Mouse (Mus musculus): ENCODE data around the gene Trip11. TPM values are rescaled to one million over a fixed set of nuclear protein-coding genes. Genes with fewer than 3 reads are reported as not detected.
A peak's percentile ranks its signal among the peaks of the same experiment; 100 is the strongest.
"Not testable (repeated sequence)": the region's sequence is repeated elsewhere in the genome, so short reads cannot be mapped to it uniquely, and the experiment has no call there.

Gene Trip11
- 10 to 100 TPM; 38.7 to 43.5 (median 39.6) TPM for total RNA-seq (2022)

DNA sequence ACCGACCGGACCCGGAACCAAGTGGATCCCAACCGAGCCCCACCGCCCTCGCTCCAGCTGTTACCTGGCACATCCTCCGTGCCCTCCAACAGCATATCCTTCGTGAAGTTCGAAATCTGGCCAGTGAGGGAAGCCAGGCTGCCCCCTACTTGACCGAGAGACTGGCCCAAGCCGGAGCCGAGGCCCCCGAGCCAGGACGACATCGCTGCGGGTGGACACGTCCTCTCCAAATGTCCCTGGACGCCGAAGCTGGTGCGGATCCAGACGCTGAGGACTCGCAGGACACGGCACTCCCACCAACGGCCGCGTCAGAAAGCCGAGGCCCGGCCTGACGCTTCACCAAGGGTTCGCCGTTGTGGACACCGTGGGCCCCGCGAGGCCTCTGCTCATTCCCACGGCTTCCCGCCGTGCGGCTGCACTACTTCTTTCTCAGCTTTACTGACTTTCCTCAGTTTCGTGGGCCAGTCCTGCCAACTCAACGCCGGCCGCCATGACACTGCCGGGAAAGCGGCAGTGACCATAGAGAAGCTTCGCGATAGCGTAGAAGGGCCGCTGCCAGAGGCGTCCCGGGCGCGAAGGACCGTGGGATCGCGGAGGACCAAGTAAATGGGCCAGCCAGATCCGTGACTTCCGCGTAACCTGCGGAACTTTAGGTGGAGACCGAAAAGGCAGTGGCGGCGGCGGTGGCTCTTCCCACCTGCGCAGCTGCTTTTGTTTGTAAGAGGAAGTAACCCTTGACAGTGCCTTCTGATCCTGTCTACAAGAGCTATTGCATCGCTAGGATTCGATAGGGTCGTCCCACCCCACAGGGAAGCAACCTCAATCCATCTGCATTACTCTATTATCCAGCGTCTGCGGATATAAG, at the start of gene Trip11:
Trip11 (minus strand) TSS at position 642 of the 865 bp plus-strand sequence.
- DNase-seq, result peak; percentile 84

DNA sequence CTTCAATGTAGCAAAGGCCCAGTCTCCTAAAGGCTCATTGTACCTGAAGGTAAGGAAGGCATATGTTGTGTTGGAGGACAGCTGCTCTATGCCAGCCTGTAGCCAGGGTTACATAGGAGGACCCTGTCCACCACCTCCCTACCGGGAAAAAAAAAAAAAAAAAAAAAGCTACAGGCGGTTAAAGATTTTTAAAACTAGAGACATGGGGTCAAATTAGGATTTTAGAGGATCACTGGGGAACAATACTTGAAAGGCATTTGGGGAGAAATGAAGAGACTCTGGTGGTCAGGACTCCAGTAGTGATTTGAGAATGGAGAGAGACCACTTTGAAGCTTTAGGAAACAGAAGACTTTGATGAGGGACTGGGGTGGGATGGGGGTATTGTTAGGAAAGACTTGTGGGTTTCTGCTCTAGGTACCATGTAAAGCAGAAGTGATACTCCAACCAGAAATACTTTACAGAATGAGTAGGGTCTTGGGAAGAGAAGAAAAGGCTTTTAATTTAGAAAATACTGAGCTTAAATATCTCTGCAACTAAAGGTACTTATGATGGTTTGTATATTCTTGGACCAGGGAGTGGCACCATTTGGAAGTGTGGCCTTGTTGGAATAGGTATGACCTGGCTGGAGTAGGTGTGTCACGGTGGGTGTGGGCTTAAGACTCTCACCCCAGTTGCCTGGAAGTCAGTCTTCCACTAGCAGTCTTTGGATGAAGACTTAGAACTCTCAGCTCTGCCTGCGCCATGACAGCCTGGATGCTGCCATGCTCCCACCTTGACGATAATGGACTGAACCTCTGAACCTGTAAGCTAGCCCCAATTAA, 46.1 kb upstream of the Trip11 start:
- not testable (repeated sequence) for DNase-seq

DNA sequence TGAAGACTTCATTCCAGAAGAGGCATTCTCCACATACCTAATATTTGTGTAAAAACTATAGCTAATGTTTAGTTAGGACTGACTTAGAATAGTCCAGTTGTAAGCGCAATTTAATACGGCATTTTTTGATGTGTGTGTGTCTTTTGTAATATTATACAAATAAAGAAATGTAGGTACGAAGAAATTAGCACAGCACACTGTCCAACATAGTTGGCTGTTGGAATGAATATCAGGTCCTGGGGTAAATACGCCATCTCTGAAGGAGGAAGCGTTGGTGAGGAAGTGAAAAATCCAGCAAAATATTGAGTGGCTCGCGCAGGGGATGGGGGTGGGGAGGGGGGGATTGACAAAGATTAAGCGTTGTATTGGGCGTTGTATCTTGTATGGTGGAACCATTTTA, 45.5 kb upstream of the Trip11 start:
- DNase-seq, result no peak

DNA sequence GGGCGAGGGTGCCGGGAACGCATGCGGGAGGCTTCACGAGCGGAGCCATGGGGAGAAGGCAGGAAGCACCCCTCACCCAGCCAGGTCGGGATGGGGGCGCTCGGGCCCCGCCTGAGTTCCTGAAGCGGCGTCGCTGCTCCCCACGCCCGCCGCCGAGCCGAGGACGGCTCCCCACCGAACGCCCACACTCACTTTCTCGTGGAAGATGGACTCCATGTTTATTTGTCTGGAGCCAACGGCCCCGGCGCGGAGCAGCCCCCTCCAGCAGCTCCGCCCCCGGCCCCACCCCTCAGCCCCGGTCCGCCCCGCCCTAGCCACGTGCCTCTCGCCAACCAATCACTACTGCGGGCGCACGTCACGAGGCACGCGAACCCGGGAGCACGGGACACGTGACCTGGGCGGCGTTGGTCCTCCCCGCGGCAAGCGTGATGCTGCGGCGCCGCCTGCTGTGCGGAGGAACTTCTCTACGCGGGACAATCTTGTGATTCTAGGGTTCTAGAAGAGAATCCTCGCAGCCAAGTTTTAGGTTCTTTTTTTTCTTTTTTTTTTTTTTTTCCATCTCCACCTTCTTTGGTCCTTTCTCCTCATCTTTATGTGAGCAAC, 45.0 kb upstream of the Trip11 start, which contains the start of gene Atxn3:
Atxn3 (minus strand) TSS at position 305 of the 603 bp plus-strand sequence.
- peak; percentile 96 for DNase-seq

DNA sequence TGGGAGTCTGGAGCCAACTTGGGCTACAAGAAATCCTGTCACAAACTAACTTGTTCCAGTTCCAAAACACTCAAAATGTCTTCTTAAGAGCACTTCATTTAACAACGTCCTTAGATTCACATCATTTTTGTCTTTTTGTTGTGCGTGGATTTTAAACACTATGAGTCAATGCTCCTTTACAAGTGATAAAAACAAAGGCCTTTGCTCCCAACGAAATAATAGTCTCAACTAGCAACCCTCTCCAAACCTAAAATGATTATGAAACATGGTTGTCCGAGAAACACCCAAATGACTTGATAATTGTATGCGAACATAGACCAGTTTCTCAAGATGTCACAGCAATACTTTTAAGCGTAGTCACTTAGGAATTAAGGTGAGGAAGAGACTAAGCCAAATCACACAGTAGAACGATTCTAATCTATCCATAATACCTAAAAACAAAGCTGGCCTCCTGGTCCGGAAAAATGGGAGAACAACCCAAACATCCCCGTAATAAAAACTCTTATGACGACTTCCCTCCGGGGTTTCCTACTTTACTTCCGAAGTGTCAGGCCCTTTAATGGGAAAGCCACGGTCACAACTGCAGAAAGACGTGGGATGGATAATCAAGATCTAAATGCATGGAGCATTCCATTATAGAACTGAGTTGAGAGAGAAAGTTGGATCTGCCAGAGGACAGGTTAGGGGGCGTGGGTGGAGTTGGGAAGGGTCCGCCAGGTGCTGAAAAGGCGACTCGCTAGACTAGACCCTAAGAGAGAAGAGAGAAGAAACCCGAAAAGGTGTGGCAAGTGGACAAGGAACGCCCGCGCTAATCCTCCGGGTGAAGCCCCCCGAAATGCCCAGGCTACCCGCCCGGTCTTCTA, 44.2 kb upstream of the Trip11 start:
- DNase-seq, result no peak

DNA sequence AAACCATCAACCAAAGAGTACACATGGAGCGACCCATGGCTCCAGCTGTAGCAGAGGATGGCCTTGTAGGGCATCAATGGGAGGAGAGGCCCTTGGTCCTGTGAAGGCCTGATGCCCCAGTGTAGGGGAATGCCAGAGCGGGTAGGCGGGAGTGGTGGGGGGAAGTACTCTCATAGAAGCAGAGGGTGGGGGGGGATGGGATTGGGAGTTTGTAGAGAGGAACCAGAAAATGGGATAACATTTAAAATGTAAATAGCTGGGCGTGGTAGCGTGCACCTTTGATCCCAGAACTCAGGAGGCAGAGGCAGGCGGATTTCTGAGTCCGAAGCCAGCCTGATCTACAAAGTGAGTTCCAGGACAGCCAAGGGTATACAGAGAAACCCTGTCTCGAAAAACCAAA, 42.8 kb upstream of the Trip11 start:
- DNase-seq, result not testable (repeated sequence)

DNA sequence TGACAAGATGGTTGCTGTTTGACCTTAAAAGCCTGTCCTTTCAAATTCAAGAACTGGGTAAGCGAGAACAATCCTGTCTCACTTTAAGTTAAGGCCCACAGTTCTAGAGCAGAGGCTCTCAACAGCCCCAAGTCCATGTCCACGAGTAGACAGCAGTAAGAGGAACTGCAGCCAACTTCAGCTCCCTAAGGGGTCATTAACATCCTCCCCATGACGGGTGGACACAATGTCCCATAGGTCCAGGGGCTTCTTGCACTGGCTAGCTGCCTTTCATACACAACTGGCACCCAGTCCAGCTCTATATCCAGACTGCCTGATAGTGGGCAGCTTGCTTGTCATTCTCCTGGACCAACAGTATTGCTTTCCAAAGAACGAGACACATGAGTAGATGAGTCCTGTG, 35.7 kb upstream of the Trip11 start:
- DNase-seq, result no peak

DNA sequence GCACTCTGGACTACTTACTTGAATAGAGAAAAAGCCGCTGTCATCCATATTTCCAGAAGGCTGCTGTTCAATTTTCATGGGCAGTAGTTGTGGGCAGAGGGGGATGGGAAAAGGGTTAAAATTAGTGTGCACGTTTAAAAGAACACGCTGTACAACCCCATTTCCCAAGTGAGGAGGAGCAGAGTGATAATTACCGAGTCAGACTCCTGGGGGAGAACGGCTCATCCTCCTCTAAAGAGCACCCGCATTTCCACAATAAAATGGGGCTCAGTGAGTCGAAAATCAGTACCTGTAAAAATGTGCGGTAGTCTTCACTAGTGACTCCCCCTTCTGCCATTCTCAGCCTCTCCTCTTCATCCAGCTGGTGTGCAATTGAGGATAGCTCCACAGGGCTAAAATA, 34.9 kb upstream of the Trip11 start:
- DNase-seq, result no peak

DNA sequence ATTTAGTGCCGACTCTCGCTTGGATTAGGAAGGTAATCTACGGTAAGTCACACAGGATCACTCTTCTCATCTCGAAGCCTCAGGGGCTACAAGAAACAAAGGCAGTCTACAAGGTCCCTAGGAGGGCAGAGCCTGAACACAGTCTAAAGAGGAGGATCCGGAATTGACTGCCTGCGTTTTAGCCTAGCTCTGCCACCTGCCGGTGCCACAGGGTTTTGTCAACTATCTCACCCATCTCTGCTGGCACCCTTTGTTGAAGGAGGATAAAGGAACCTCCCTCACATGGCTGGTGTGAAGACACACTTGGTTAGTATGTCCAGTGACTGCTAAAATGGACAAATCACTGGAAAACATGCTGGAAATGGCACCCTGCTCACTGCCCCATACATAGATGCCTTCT, 24.5 kb upstream of the Trip11 start:
- no peak for DNase-seq

DNA sequence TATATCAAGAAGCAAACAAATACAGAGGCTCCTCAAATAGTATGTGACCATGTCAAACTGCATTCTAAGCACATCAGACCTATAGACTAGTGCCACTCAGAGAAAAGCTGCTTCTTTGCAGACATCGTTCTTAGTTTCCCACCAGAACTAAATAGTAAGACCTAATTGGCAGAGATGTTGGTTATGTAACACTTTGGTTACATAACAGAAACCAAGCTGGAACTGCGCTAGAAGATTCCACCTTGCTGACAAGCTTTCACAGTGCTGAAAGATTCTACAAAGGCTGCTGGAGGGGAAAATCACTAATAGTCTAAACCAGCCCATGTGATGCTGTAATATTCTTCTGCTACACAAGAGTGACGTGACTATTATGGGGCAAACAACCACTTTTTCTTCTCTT, 22.2 kb upstream of the Trip11 start:
- no peak for DNase-seq

DNA sequence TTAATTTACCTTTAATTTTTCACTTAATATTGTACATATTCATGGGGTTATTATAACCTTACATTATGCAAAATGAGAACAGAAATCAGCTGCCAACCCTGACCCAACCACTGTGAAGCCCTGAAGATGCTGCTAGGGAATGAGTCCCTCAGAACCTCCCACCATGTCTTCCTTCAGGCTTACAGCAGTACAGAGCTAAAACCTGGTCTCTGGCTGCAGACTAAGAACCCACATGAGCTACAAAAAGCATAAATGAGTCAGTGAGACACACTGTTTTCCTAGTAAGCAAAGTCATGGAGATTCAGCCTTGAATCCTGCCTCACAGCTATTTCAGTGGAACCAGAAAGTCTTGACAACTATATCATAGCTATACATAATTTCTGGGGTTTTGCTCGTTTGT, 15.4 kb upstream of the Trip11 start:
- DNase-seq, result no peak

DNA sequence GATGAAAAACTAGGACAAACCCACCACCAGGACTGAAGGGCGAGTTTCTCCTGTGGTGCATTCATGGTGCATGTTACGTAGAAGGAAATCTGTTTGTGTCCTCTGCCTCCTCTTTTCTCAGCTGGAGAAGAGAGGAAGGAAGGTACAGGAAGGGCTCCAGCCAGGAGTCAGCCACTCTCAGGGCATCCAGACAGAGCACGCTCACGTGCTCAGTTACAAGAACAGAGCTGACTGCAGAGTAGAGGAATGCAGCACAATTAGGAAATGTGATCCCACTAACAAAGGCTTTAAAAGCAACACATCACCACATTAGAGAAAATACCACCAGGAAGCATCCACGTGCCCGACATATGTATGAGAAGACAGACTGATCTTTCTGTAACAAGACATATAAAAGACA, 9.2 kb upstream of the Trip11 start:
- no peak for DNase-seq

DNA sequence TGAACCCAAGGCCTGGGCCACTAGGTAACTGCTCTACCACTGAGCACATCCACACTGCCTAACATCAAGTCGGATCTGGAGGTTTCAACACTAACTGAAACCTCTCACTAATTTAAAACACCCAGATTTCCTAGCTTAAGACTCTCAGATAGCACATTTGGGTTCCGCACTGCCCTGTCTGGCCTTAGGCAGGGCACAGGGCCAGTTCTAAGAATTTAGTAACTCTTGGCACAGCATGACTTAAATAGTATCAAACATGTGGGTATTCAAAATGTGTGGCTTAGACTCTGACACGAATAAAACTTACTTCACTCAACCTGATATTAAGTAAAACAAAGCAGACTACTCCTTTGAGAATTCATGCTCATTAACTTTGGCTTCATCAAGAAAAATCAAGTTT, 6.8 kb upstream of the Trip11 start:
- DNase-seq, result no peak

DNA sequence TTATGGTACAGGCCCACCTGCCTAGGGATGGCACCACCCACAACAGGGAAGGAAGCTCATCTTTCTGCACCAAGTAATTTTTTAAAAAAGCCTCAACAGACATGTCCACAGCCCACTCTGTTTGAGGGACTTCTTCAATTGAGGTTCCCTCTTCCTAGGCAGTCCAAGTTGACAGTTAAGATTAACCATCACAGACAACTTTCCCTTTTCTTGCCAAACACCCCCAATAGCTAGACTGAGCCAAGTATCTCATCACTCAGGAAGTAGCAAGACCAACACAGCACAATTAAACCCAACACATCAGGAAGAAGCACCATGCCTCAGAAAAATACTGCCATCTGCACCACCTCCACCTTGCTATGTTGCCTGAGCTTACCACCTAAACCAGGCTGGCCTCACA, 4.1 kb upstream of the Trip11 start:
- no peak for DNase-seq

DNA sequence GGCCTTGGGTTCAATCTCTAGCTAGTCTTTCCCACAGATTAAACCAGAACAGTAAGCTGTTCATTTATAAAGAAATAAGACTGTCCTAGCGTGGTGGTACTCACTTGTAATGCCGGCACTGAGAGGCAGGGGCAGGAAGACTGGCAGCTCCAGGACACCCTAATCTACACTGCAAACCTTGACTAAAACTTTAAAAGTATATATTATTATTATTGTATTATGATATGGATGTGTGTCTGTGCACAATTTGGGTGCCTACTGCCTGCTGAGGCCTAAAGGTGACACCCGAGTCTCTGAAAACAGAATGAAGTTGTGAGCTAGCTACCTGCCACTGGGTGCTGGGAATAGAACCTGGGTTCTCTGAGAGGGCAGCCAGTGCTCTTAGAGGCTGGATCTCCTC, 1.7 kb downstream of the Trip11 start:
- DNase-seq, result no peak

DNA sequence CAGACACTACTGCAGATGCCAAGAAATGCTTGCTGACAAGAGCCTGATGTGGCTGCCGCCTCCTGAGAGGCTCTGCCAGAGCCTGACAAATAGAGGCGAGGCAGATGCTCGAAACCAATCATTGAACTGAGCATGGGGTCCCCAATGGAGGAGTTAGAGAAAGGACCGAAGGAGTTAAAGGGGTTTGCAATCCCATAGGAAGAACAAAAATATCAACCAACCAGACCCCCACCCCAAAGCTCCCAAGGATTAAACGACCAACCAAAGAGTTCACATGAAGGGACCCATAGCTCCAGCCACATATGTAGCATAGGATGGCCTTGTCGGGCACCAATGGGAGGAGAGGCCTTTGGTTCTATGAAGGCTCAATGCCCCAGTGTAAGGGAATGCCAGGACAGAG, 2.7 kb downstream of the Trip11 start:
- DNase-seq, result no peak

DNA sequence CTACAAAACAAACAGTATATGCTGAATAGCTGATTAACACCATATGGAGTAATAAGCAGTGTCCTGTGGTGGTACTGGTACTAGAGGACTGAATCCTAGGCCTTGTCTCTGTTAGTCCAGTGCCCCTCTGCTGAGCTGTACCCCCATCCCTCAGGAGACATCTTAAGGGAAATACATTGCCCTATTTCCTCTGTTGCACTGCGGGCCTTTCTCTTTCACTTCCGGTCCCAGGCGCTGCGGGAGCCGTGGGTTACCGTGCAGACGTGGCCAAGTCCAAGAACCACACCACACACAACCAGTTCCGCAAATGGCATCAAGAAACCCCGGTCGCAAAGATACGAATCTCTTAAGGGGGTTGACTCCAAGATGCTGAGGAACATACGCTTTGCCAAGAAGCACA, 7.2 kb downstream of the Trip11 start:
- DNase-seq, result no peak

DNA sequence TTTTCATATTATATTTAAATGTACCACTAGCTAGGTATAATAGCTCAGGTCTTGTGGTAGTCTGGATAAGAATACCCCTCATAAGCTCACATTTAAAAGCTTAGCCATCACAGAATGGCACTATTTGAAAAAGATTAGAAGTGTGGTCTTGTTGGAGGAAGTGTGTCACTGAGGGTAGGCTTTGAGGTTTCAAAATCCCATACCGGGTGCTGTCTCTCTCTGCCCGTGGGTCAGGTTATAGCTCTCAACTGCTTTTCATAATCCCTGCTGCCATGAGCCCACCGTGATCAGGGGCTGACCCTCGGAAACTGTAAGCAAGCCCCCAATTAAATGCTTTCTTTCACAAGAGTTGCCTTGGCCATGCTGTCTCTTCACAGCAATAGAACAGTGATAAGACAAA, 8.2 kb downstream of the Trip11 start:
- DNase-seq, result no peak

DNA sequence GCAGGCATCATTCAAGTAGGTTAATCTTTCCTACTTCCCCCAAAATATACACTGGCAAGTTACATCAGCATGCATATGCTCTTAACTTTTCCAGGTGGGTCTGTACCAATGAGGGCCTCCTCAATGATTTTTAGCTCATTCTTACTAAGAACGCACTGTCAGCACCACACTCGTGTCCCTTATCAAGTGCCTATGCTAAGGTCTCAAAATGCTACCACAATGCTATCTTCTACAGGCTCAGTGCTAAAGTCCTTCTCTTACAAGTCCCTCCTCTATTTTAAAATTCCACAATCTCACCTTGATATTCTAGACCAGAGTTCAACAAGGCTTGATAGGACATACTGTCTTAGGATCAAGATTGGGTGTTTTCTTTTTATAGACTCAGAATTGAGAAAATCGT, 8.9 kb downstream of the Trip11 start:
- no peak for DNase-seq

DNA sequence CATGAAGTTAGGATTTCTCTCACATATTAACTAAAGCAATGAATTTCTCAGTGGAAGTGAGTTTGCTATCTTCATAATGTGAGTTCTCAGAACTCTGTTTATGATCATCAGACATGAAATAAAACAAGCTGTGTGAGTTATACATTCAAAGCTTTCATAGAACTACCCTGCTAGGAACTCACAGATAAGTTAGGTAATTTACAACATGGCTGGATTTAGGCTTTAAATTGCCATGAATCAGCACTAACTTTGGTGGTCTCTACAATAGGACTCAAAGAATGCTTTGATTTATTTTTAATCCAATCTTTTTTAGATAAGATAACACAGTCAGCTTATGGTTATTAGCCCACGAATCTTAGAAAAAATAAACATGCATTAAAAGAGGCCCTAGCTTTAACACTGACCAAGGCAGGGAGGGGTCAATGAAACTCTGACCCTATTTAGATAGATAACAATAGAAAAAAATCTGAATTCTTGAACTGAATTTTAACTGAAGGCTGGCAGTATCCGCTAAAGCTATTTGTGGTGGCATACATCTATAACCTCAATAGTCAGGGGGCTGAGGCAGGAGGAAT, 13.3 kb downstream of the Trip11 start:
- DNase-seq, result no peak

DNA sequence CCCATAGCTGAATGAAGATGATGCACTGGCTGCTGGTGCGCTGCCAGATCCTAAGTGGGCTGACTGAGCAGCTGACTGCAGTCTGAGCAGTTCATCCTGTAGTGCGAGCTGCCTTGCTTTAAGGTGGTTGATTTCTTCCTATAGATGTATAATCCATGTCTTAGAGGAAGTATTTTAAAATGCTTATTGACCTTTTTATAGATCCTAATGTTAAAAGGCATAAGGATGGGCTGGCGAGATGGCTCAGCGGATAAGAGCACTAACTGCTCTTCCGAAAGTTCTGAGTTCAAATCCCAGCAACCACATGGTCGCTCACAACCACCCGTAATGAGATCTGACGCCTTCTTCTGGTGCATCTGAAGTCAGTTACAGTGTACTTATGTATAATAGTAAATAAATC, 14.1 kb downstream of the Trip11 start:
- no peak for DNase-seq

DNA sequence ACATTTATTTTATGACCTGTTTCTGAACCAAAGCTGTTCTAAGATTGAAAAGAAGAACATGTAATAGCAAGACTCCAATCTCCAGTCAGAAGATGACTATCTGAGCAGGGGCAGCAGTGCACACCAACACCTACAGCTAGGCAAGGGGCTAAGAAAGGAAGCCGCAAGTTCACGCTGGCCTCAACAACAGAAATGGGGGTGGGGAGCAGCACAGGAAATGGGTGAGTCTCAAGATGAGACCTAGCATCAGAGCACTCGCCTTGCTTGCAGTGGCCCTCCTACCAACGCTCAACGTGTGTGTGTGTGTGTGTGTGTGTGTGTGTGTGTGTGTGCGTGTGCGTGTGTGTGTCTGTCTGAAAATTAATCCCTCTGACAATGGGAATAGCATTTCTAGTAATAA, 16.0 kb downstream of the Trip11 start:
- no peak for DNase-seq

Data from adrenal gland, adult 8-10 months (tissue).